Mouse (Mus musculus): Measurements from ENCODE around the gene Alg14. TPM values are rescaled to one million over a fixed set of nuclear protein-coding genes. Genes with fewer than 3 reads are reported as not detected.

Gene Alg14
- total RNA-seq (2023), result 13.3 TPM

DNA sequence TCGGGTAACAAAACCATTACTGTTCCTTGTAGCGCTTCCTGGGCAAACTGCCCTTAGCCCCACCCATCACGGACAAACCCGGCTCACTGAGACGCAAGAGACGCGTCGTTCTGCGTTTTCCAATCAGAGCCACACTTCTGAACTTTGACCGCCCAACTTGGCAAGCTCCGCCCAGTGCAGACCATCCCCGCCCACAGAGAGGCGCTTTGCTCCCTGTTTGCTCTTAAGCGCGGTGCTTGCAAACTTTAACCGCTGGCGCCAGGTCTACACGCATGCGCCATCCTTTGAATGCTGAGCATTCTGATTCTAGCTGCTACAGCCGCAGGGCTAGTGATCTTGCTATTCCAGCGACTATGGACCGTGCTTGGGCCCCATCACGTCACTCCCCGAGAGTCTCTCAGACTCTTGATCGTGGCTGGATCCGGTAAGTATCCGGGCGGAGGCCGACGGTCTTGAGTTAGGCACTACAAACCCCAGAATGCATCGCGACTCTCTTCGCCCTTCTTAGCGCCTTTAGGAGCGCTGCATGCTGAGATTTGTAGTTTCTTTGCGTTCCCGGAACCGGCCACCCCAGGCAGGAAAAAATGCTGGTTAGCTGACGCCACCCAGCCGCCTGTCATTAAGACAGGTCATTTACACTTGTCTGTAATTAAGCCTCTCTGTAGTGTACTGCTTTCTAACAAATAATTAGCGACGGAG, at the start of gene Alg14:
Gene Alg14, plus strand, starts transcription at position 214 of the 699 bp plus-strand sequence.

GRCm38 (mm10) chr3:121282998-121283397, 8.6 kb upstream of the Alg14 start, which contains the start of gene Tmem56:
Gene Tmem56 (minus strand): TSS chr3:121283098.

Other genes with a start within 250 kb of the Alg14 start
- 10.4 TPM for gene Rwdd3, start 120.1 kb upstream of the Alg14 start, total RNA-seq (2023)
- not detected for gene Tmem56, start 8.7 kb upstream of the Alg14 start, total RNA-seq (2023)
- 23.5 TPM for gene Cnn3, start 134.7 kb downstream of the Alg14 start, total RNA-seq (2023)
- not detected for gene Slc44a3, start 240.6 kb downstream of the Alg14 start, total RNA-seq (2023)